Mouse (Mus musculus): ENCODE data around the gene Chst8.

Gene Chst8

DNA sequence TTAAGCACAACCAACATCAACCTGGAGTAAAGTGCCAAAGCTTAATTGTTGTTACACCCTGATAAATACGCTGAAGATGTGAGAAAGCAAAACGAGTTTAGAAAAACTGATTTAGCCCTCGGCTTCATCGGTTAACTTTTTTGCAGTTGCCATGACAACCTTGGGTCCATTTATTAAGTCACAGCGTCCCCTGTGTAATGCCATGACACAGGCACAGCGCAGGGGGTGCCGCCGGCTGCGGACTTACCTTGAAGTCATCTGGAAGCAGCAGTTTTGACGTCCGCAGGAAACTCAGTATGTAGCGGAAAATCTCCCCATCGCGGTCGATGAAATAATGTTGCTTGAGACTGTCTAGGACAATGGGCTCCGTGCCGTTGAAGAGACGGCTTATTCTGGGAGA lies 167.9 kb downstream of the Chst8 start:
- in situ Hi-C loops (cut with MboI; ENCODE audit: unreplicated experiment in 2 of 2): no loop called here

DNA sequence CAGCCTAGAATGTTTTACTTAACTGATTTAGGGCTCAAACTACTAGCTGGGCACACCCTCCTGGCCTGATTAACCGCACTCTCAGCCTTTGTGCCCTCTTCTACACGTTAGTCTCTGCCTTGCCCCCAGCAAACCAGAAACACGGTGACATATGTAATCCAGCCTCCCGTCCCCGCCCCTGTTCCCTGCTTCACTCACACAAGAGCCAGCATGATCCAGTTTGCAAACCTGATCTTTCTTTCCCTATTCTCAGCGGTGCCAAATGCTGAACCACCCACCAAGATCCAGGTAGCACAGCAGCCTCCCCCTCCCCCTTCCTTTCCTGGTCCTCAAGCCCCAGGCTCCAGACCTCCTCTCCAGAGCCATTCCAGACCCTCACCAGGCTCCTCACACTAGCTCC lies 169.2 kb downstream of the Chst8 start:
- in situ Hi-C loops (cut with MboI; ENCODE audit: unreplicated experiment in 2 of 2): no loop called here

DNA sequence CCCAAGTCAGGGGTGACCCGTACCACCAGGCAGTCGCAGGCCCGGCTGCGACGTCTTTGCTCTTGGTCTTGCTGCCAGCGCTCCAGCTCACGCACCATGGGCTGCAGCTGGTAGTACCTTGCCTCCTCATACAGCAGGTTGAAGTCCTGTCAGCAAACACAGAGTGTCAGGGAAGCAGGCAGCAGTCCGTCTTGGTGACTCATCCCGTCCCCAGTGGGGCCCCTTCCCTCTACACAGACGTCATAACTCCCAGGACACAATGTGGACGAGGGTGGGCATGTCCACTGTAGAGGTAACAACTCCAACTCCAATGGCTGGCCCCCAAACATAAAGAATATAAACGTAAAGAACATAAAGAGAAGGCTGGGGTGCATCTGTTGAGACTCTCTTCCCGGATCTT lies 170.5 kb downstream of the Chst8 start:
- in situ Hi-C loops (cut with MboI; ENCODE audit: unreplicated experiment in 2 of 2): no loop called here

DNA sequence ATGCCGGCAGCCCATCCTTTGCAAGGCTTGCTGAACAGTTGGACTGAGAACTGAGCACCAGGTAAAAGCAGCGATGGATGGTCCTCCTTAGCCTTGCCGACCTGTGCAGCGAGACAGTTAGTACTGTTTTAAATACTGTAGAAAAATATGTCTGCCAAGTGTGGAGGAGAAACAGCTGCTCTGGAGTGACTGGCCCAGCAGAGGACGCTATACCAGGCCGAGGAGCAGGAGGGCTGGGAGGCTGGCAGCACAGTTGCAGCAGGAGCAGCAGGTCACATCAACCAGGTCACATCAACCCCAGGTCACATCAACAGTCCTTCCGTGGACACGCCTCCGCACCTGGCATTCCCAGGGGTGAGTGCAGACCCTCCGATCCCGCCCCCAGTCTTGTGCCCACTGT lies 172.7 kb downstream of the Chst8 start:
- in situ Hi-C loops (cut with MboI; ENCODE audit: unreplicated experiment in 2 of 2): no loop called here

DNA sequence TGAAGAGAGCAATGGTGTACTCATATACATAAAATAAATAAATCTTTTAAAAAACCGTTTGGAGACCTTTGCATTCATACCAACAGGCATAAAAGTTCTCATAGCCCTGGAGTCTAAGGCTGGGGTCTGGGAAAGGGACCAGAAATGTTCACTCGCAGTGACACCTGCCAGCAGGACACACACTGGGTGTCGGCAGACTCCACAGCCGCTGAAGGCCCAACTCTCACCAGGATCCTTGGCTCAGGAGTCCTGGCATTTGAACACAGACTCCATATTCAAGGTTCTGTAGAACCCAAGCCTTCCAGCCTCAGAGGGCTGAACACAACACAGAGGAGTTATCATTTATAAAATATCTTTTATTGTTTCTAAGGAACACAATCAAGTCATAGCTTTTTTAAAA lies 175.8 kb downstream of the Chst8 start:
- in situ Hi-C loops (cut with MboI; ENCODE audit: unreplicated experiment in 2 of 2): no loop called here

DNA sequence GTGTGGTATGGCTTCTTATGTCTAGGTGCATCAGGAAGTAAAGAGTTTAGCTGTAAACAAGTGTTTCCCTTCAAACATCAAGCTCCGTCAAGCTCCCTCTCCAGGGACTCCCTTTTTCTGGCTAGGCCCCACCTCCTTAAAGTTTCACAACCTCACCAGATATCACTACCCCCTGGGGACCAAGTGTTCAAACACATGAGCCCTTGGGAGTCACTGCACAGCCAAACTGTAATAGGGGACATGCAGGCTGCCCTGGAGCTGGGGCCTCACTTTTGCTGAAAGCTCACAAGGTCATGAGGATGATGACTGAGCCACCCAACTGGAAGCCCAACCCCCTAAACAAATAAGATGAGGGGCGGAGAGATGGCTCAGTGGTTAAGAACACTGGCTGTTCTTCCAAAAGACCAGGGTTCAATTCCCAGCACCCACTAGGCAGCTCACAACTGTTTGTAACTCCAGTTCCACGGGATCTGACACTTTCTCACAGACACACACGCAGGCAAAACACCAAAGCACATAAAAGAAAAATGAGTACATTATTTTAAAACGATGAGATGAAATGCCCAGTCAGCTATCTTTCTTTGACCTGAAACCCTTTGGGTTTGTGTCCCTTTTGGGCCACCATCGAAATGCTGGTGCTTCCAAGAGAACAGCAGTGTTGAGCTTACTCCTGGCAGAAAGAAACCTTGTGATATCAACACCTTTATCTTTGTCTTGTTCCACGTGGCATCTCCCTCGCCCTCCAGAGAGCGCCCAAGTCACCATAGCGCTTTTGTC lies 179.4 kb downstream of the Chst8 start:
- in situ Hi-C loops (cut with MboI; ENCODE audit: unreplicated experiment in 2 of 2): no loop called here

DNA sequence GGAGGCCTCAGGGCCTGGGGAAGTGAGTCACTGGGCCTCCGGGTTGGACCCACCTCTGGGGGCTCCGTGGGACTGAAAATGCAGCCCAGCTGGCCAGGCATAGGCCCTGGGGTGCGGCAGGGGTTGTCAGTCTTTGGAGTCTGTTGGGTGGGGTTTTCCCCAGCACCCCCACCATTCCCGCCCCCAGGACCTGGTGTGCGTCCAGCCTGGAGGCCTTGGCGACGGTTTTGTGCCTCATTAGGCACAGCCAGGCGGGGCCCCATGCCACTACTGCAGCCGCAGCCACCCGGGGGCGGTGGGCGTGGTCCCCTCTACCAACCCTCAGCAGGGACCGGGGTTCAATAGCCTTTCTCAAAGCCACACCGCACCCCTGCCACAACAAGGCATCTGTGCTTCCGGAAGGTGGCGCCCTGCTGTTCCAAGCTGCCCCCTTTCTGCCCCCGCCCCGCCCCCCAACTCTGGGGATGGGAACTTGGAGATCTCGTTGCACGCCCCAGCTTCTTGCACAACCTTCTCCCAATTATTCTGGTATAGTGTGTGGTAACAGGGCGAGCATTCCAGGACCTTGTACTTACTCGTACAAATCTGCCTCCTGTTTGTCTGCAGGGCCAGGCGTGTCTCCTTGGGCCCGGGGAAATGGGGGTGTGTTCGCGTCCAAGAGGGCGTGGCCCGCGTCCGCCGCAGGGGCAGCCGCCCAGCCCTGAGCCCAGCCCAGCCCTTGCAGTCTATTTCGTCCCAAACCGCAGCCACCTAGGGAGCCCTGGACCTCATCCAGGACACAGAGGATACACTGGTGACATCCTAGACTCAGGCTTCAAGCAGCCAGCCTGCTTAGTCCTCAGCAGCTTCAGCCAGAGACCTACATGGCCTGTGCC lies 182.1 kb downstream of the Chst8 start:
- in situ Hi-C loops (cut with MboI; ENCODE audit: unreplicated experiment in 2 of 2): no loop called here

DNA sequence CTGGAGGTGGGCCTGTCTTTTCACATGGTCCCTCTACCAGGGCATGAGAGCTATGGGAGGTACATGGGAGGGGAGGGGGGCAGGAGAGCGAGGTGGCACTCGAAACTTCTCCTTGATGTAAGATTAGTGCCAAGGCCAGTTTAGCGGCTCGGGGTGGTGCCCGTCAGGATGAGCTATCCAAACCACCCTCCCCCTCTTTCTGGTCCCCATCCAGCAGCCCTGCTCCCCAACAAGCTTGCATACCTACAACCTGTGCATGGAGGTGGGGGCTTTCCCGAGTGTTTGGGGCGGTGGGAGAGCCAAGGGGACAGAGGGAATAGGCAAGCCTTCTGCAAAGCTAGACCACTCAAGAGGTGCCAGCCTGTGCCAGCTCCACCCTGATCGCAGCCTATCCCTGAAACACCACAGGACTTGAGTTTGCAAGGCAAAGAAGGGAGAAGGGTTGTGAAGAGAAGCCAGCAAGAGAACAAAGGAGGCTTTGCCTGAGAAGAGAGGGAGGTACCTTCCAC lies 182.8 kb downstream of the Chst8 start:
- in situ Hi-C loops (cut with MboI; ENCODE audit: unreplicated experiment in 2 of 2): no loop called here

Measured in v-Abl transformed pro-B cells (cell line).